ENCODE assay signal across 23 mouse cellular contexts in the genomic region with DNA sequence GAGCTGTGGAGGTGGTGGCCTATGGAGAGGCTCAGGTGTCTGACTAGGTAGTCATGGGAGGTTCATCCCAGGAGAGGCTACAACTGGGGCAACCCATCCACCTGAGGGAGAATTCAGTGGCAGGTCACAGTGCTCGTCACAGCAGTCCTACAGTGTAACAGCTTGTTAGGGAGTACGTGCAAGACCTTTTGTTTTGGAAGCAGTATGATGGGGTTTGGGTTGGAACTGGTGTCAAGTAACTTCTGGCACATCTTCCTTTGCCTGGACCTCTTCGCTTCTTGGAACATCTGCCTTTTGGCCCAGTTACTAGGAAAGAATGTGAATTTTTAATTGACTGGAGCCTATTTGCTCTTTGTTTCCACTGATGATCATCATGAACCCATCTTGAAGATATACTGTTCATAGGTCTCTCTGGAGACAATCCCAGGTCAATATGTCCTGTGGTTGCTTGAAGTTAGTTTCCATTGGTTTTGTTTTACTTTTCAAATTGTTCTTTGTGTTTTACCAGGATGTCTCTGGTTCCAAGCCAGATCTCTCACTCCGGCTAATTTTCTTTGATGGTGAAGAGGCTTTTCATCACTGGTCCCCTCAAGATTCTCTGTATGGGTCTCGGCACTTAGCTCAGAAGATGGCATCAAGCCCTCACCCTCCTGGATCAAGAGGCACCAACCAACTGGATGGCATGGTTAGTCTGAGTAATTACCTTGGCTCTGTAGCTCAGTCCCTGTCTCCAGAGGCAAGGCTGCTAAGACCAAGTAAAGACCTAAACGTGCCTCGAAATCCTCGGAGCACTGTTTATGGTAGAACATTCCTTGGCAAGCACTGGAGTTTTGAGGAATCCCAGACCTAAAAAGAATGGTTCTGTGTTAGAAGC. TPM values are rescaled to one million over a fixed set of nuclear protein-coding genes. Genes with fewer than 3 reads are reported as not detected.
DNase-seq lines count a peak whose midpoint lies in the region; ATAC-seq lines count a peak whose summit lies in the region.
"Had no signal": no experiment of that assay in that cellular context is flagged by ENCODE, and none has a peak within 500 bp of the region (broad histone marks: within the 10 kb centered on the region; RNA-seq: fewer than 3 reads in every experiment).

No protein-coding gene starts in this region.

- H3K4me3 ChIP-seq in limb, embryonic 15.5 days: no peak overlapping the region
- H3K4me3 ChIP-seq in hindbrain, embryonic 11.5 days (ENCODE audit: low read depth, low read length): no peak overlapping the region
- H3K4me3 ChIP-seq: embryonic facial prominence, embryonic 12.5 days; erythroblast, embryonic 14.5 days; forebrain, embryonic 12.5 days; gastrocnemius, adult 2 months; kidney, embryonic 15.5 days; limb, embryonic 13.5 days; midbrain, embryonic 12.5 days; neural tube, embryonic 15.5 days had no signal

- 65% methylated on average over 8 of the region's 8 CpGs for whole genome bisulfite sequencing in limb, embryonic 15.5 days
- WGBS in hindbrain, embryonic 11.5 days: 94% methylated on average over 8 of the region's 8 CpGs

- no peaks in the 10 kb centered on the region for H3K36me3 ChIP-seq in limb, embryonic 15.5 days
- H3K36me3 ChIP-seq in hindbrain, embryonic 11.5 days (ENCODE audit: control insufficient read depth, insufficient read depth, low read length): no peaks in the 10 kb centered on the region
- H3K36me3 ChIP-seq: embryonic facial prominence, embryonic 12.5 days; forebrain, embryonic 12.5 days; kidney, embryonic 15.5 days; limb, embryonic 13.5 days; midbrain, embryonic 12.5 days; neural tube, embryonic 15.5 days had no signal

- no peak overlapping the region for H3K9ac ChIP-seq in limb, embryonic 15.5 days
- H3K9ac ChIP-seq in hindbrain, embryonic 11.5 days (ENCODE audit: low read depth, low read length): no peak overlapping the region
- H3K9ac ChIP-seq: embryonic facial prominence, embryonic 12.5 days; forebrain, embryonic 12.5 days; hindbrain, embryonic 14.5 days; kidney, embryonic 15.5 days; limb, embryonic 13.5 days; midbrain, embryonic 12.5 days; neural tube, embryonic 15.5 days had no signal

- ATAC-seq in limb, embryonic 15.5 days (ENCODE audit: insufficient number of reproducible peaks, low FRiP score, low TSS enrichment, low read depth): 0 out of 2 replicates have a peak, but pooled peaks have one; percentile 48
- no peak for ATAC-seq in hindbrain, embryonic 11.5 days (ENCODE audit: low FRiP score)
- ATAC-seq: Patski had no signal

- intact Hi-C loops in heart, postnatal 25 days (cut with DNase I): no loop called here

- H3K4me1 ChIP-seq in limb, embryonic 15.5 days: 0 out of 2 replicates have a peak, but pooled peaks cover 6% of the 10 kb centered on the region
- no peaks in the 10 kb centered on the region for H3K4me1 ChIP-seq in hindbrain, embryonic 11.5 days (replicated peaks; ENCODE audit: control insufficient read depth, insufficient read depth, low read length)
- H3K4me1 ChIP-seq: embryonic facial prominence, embryonic 12.5 days; forebrain, embryonic 12.5 days; kidney, embryonic 15.5 days; limb, embryonic 13.5 days; midbrain, embryonic 12.5 days; neural tube, embryonic 15.5 days had no signal

- no peak overlapping the region for H3K4me2 ChIP-seq in limb, embryonic 15.5 days
- no peak overlapping the region for H3K4me2 ChIP-seq in hindbrain, embryonic 11.5 days (replicated peaks; ENCODE audit: low read depth, low read length)
- H3K4me2 ChIP-seq: embryonic facial prominence, embryonic 12.5 days; forebrain, embryonic 12.5 days; hindbrain, embryonic 14.5 days; kidney, embryonic 15.5 days; limb, embryonic 13.5 days; midbrain, embryonic 12.5 days; neural tube, embryonic 15.5 days had no signal

- H3K27ac ChIP-seq in limb, embryonic 15.5 days: no peak overlapping the region
- no peak overlapping the region for H3K27ac ChIP-seq in hindbrain, embryonic 11.5 days (ENCODE audit: low read depth, low read length)
- H3K27ac ChIP-seq: embryonic facial prominence, embryonic 12.5 days; forebrain, embryonic 12.5 days; gastrocnemius, adult 2 months; hindbrain, embryonic 14.5 days; kidney, embryonic 15.5 days; limb, embryonic 13.5 days; midbrain, embryonic 12.5 days; neural tube, embryonic 15.5 days had no signal

- no peaks in the 10 kb centered on the region for H3K27me3 ChIP-seq in limb, embryonic 15.5 days
- H3K27me3 ChIP-seq in hindbrain, embryonic 11.5 days (ENCODE audit: control insufficient read depth, insufficient read depth, low read length): no peaks in the 10 kb centered on the region
- H3K27me3 ChIP-seq: embryonic facial prominence, embryonic 12.5 days; forebrain, embryonic 12.5 days; kidney, embryonic 15.5 days; limb, embryonic 13.5 days; midbrain, embryonic 12.5 days; neural tube, embryonic 15.5 days; Patski had no signal

- H3K9me3 ChIP-seq in limb, embryonic 15.5 days: no peaks in the 10 kb centered on the region
- H3K9me3 ChIP-seq in hindbrain, embryonic 11.5 days (ENCODE audit: control insufficient read depth, low read length): no peaks in the 10 kb centered on the region
- H3K9me3 ChIP-seq: embryonic facial prominence, embryonic 12.5 days; forebrain, embryonic 12.5 days; kidney, embryonic 15.5 days; limb, embryonic 13.5 days; midbrain, embryonic 12.5 days; neural tube, embryonic 15.5 days had no signal

- DNase-seq in kidney, postnatal 14 days: peak; percentile 4
- no peak for DNase-seq in kidney, postnatal 36 days
- peak; percentile 29 for DNase-seq in Muller cell, postnatal 12 days (ENCODE audit: inconsistent ontology term)
- peak; percentile 38 for DNase-seq in lung, postnatal 36 days
- no peak for DNase-seq in hindbrain, embryonic 11.5 days (ENCODE audit: low spot score)
- DNase-seq in cerebellum, adult 9-11 months: no peak
- DNase-seq in heart, postnatal 25 days (ENCODE audit: low spot score): no peak
- DNase-seq: cerebellum, adult 11 months; cerebellum, postnatal 14 days; gastrocnemius, adult 2 months; heart, postnatal 36 days; kidney, adult 11 months; thymus, postnatal 25 days had no signal

RNA-seq across cellular contexts. Expression of gene Qpct, which starts 25.5 kb away (rescaled TPM):
- polyA plus RNA-seq in limb, embryonic 15.5 days (2015; fragmentation: Nextera tagmentation; extraction: Ambion mirVana): 14.6 and 15.6 TPM in 2 replicates
- 8.2 and 10.6 TPM in 2 replicates for polyA plus RNA-seq in hindbrain, embryonic 11.5 days (2014; fragmentation: Nextera tagmentation; extraction: Ambion mirVana)
- total RNA-seq in heart, postnatal 25 days (2021): 1 to 10 TPM; 5.9 to 7.2 TPM
- polyA plus RNA-seq: erythroblast, embryonic 14.5 days had no signal

RNA-seq across cellular contexts. Expression of gene Prkd3, which starts 56.6 kb away (rescaled TPM):
- polyA plus RNA-seq in limb, embryonic 15.5 days (2015; fragmentation: Nextera tagmentation; extraction: Ambion mirVana): 33.4 and 35.9 TPM in 2 replicates
- polyA plus RNA-seq in hindbrain, embryonic 11.5 days (2014; fragmentation: Nextera tagmentation; extraction: Ambion mirVana): 40.9 and 44.0 TPM in 2 replicates
- total RNA-seq in heart, postnatal 25 days (2021): 10 to 100 TPM; 16.5 to 19.8 TPM

Comparison
In these comparisons a context has a peak if more than half of its experiments do, and no peak if none do; other contexts are left out.
1. DNase-seq: peak in kidney, postnatal 14 days (single experiment), Muller cell, postnatal 12 days (single experiment) and lung, postnatal 36 days (single experiment); none in kidney, postnatal 36 days (0 of 2), hindbrain, embryonic 11.5 days (single experiment), cerebellum, adult 9-11 months (single experiment) and heart, postnatal 25 days (single experiment).